Mouse (Mus musculus) heart, adult 2 months (tissue): ENCODE data around the gene Pdlim4.

Experiments used
- CTCF ChIP-seq: fragments of 200-600 bp; IDR thresholded peaks from 2 replicates; pipeline ENCODE4 v1.8.1; 2022; ENCODE audit warnings: antibody characterized with exemption, mild to moderate bottlenecking, moderate library complexity
- POLR2A ChIP-seq: fragments of 200-500 bp; IDR thresholded peaks from 2 replicates; pipeline ENCODE4 v1.6.1; 2011; ENCODE audit warnings: mild to moderate bottlenecking, low read depth, low read length, control low read depth; ENCODE audit not compliant: insufficient read depth

GRCm38 (mm10) chr11:54053090-54053489 lies 15.7 kb downstream of the Pdlim4 start:
- TF ChIP-seq CTCF (no peak), POLR2A (no peak)
